Comparison of ENCODE assay signal across 10 mouse cellular contexts in genomic region chr8:10878371-10878770, GRCm38 (mm10).
"Had no signal": no experiment of that assay in that cellular context is flagged by ENCODE, and none has a peak within 500 bp of the region (broad histone marks: within the 10 kb centered on the region; RNA-seq: fewer than 3 reads in every experiment).

No protein-coding gene starts in this region.

- DNase-seq: kidney, postnatal 14 days; lung, adult 18-20 months; lung, postnatal 36 days; right cerebral cortex, adult 18-20 months; right cerebral cortex, postnatal 25 days; thymus, postnatal 4 days had no signal

- H3K27me3 ChIP-seq: midbrain, embryonic 13.5 days had no signal

- H3K4me2 ChIP-seq: kidney, embryonic 15.5 days; midbrain, embryonic 13.5 days; neural tube, embryonic 15.5 days had no signal

- H3K4me3 ChIP-seq: kidney, embryonic 15.5 days; limb, embryonic 10.5 days; midbrain, embryonic 13.5 days; neural tube, embryonic 15.5 days had no signal

- H3K36me3 ChIP-seq: kidney, embryonic 15.5 days; limb, embryonic 10.5 days; midbrain, embryonic 13.5 days; neural tube, embryonic 15.5 days had no signal
